Mouse (Mus musculus) lung, embryonic 16.5 days (tissue): ENCODE measurements around the gene Rpp25l. TPM values are rescaled to one million over a fixed set of nuclear protein-coding genes. Genes with fewer than 3 reads are reported as not detected.

ENCODE experiments used
- ATAC-seq: fragments of 200-750 bp; cut with Nextera tagmentation; 2 replicates; pipeline ENCODE4 v1.8.0; 2017; ENCODE audit warnings: low read depth, mild to moderate bottlenecking, moderate library complexity
- H3K27ac ChIP-seq: fragments of 300-500 bp; sonication (generic); 2 replicates; pipeline ENCODE4 v1.5.1; 2014; ENCODE audit warnings: mild to moderate bottlenecking, control low read depth, low read length
- H3K27me3 ChIP-seq: fragments of 300-500 bp; sonication (generic); 2 replicates; pipeline ENCODE4 v1.6.1; 2014; ENCODE audit warnings: low read depth, low read length, mixed read lengths; ENCODE audit not compliant: control insufficient read depth, insufficient read depth
- H3K36me3 ChIP-seq: fragments of 300-500 bp; sonication (generic); 2 replicates; pipeline ENCODE4 v1.6.1; 2014; ENCODE audit warnings: low read length; ENCODE audit not compliant: control insufficient read depth, insufficient read depth
- H3K4me1 ChIP-seq: fragments of 300-500 bp; sonication (generic); replicated peaks from 2 replicates; pipeline ENCODE4 v1.6.1; 2014; ENCODE audit warnings: low read length, mixed read lengths; ENCODE audit not compliant: control insufficient read depth, insufficient read depth
- H3K4me2 ChIP-seq: fragments of 300-500 bp; sonication (generic); 2 replicates; pipeline ENCODE4 v1.6.1; 2014; ENCODE audit warnings: low read depth, low read length, control low read depth
- H3K4me3 ChIP-seq: fragments of 300-500 bp; sonication (generic); 2 replicates; pipeline ENCODE4 v1.5.1; 2014; ENCODE audit warnings: mild to moderate bottlenecking, low read length, control low read depth
- H3K9ac ChIP-seq: fragments of 300-500 bp; sonication (generic); 2 replicates; pipeline ENCODE4 v1.6.1; 2014; ENCODE audit warnings: low read length, control low read depth
- H3K9me3 ChIP-seq: fragments of 300-500 bp; sonication (generic); 2 replicates; pipeline ENCODE4 v1.6.1; 2016; ENCODE audit warnings: low read length; ENCODE audit not compliant: control insufficient read depth
- WGBS: fragments of 180-500 bp; shearing (Covaris S2); extraction: QIAGEN DNeasy Blood & Tissue Kit; methylation state at CpG from one replicate; pipeline ENCODE4 v1.1.7; 2014; 5-methylcytosine and 5-hydroxymethylcytosine counted together
- polyA plus RNA-seq: library from polyadenylated mRNA; unstranded; fragments of >200 nt; fragmentation: Nextera tagmentation; extraction: Ambion mirVana; gene quantifications from 2 replicates; pipeline ENCODE4 v1.2.1, GENCODE M21; 2015

The Rpp25l gene
- polyA plus RNA-seq, 1 experiment from 2014 or later = 80.5 TPM

- no peak overlapping the region for H3K4me2 ChIP-seq
- peaks cover 16% of the 10 kb centered on the region for H3K4me1 ChIP-seq
- peaks cover 16% of the 10 kb centered on the region; the same call in 1 of the 2 replicates for H3K36me3 ChIP-seq
- no peaks in the 10 kb centered on the region for H3K27me3 ChIP-seq
- H3K4me3 ChIP-seq = no peak overlapping the region
- H3K27ac ChIP-seq = no peak overlapping the region
- ATAC-seq = no peak
- no peak overlapping the region for H3K9ac ChIP-seq
- no peaks in the 10 kb centered on the region for H3K9me3 ChIP-seq
- WGBS = 84% methylated on average over 5 of the region's 5 CpGs
Measured at GRCm38 (mm10) chr4:41715596-41715995, 2.3 kb upstream of the Rpp25l start.

GRCm38 (mm10) chr4:41715082-41715481, 1.7 kb upstream of the Rpp25l start:
- Histone ChIP-seq H3K9ac (no peak overlapping the region), H3K9me3 (no peaks in the 10 kb centered on the region), H3K4me3 (no peak overlapping the region), H3K4me2 (no peak overlapping the region), H3K27me3 (no peaks in the 10 kb centered on the region), H3K4me1 (peaks cover 16% of the 10 kb centered on the region), H3K27ac (no peak overlapping the region), H3K36me3 (peaks cover 16% of the 10 kb centered on the region; the same call in 1 of the 2 replicates)
- no peak for ATAC-seq
- WGBS = 73% methylated on average over 8 of the region's 8 CpGs

- Histone ChIP-seq H3K4me2 (peak overlapping the region; percentile 95), H3K9me3 (no peaks in the 10 kb centered on the region), H3K9ac (peak overlapping the region; percentile 84; the same call in 1 of the 2 replicates), H3K36me3 (peaks cover 16% of the 10 kb centered on the region; the same call in 1 of the 2 replicates), H3K27me3 (no peaks in the 10 kb centered on the region), H3K4me3 (peak overlapping the region; percentile 64; the same call in 1 of the 2 replicates), H3K27ac (no peak overlapping the region), H3K4me1 (peaks cover 16% of the 10 kb centered on the region)
- WGBS = 16% methylated on average over 8 of the region's 8 CpGs
- ATAC-seq = 0 out of 2 replicates have a peak, but pooled peaks have one; percentile 28
Measured at GRCm38 (mm10) chr4:41714276-41714675, 942 bp upstream of the Rpp25l start.

- 0 out of 2 replicates have a peak, but pooled peaks have one; percentile 2 for ATAC-seq
- H3K27ac ChIP-seq = peak overlapping the region; percentile 50
- no peaks in the 10 kb centered on the region for H3K27me3 ChIP-seq
- H3K36me3 ChIP-seq = peaks cover 9% of the 10 kb centered on the region; the same call in 1 of the 2 replicates
- peak overlapping the region; percentile 84 for H3K9ac ChIP-seq
- H3K4me1 ChIP-seq = peaks cover 19% of the 10 kb centered on the region
- peak overlapping the region; percentile 95 for H3K4me2 ChIP-seq
- no peaks in the 10 kb centered on the region for H3K9me3 ChIP-seq
- H3K4me3 ChIP-seq = peak overlapping the region; percentile 64
- 26% methylated on average over 31 of the region's 31 CpGs for WGBS
Measured at GRCm38 (mm10) chr4:41712421-41713196, 725 bp downstream of the Rpp25l start.

- Histone ChIP-seq H3K27ac (no peak overlapping the region), H3K36me3 (peaks cover 8% of the 10 kb centered on the region; the same call in 1 of the 2 replicates), H3K4me3 (peak overlapping the region; percentile 64), H3K9me3 (no peaks in the 10 kb centered on the region), H3K4me2 (peak overlapping the region; percentile 95), H3K9ac (peak overlapping the region; percentile 84), H3K27me3 (peaks cover 1% of the 10 kb centered on the region; the same call in 1 of the 2 replicates), H3K4me1 (peaks cover 21% of the 10 kb centered on the region)
- ATAC-seq = no peak
- WGBS = 67% methylated on average over 16 of the region's 16 CpGs
Measured at GRCm38 (mm10) chr4:41711705-41712375, 1.5 kb downstream of the Rpp25l start.

GRCm38 (mm10) chr4:41710229-41710628, 3.1 kb downstream of the Rpp25l start:
- no peak for ATAC-seq
- 55% methylated on average over 4 of the region's 4 CpGs for WGBS

GRCm38 (mm10) chr4:41708192-41708745, 5.1 kb downstream of the Rpp25l start:
- peak overlapping the region; percentile 33; the same call in 1 of the 2 replicates for H3K4me2 ChIP-seq

More at GRCm38 (mm10) chr4:41710229-41710628, 3.1 kb downstream of the Rpp25l start:
- H3K4me3 ChIP-seq = no peak overlapping the region
- no peaks in the 10 kb centered on the region for H3K9me3 ChIP-seq
- no peak overlapping the region for H3K4me2 ChIP-seq
- peaks cover 7% of the 10 kb centered on the region; the same call in 1 of the 2 replicates for H3K36me3 ChIP-seq
- peaks cover 3% of the 10 kb centered on the region; the same call in 1 of the 2 replicates for H3K27me3 ChIP-seq
- no peak overlapping the region for H3K27ac ChIP-seq
- no peak overlapping the region for H3K9ac ChIP-seq
- peaks cover 26% of the 10 kb centered on the region for H3K4me1 ChIP-seq

GRCm38 (mm10) chr4:41707011-41707535, 6.3 kb downstream of the Rpp25l start:
- Histone ChIP-seq H3K9ac (no peak overlapping the region), H3K4me3 (no peak overlapping the region), H3K4me1 (peaks cover 18% of the 10 kb centered on the region), H3K4me2 (0 out of 2 replicates have a peak overlapping the region, but pooled peaks have one; percentile 19), H3K9me3 (no peaks in the 10 kb centered on the region), H3K27ac (no peak overlapping the region), H3K36me3 (peaks cover 7% of the 10 kb centered on the region; the same call in 1 of the 2 replicates), H3K27me3 (peaks cover 3% of the 10 kb centered on the region; the same call in 1 of the 2 replicates)
- ATAC-seq = peak; percentile 60
- WGBS = under 1% methylated on average over 13 of the region's 13 CpGs

More at GRCm38 (mm10) chr4:41708192-41708745, 5.1 kb downstream of the Rpp25l start:
- Histone ChIP-seq H3K4me1 (peaks cover 24% of the 10 kb centered on the region), H3K4me3 (no peak overlapping the region), H3K9ac (0 out of 2 replicates have a peak overlapping the region, but pooled peaks have one; percentile 6), H3K36me3 (peaks cover 7% of the 10 kb centered on the region; the same call in 1 of the 2 replicates), H3K27me3 (peaks cover 3% of the 10 kb centered on the region; the same call in 1 of the 2 replicates), H3K9me3 (no peaks in the 10 kb centered on the region), H3K27ac (no peak overlapping the region)
- 18% methylated on average over 8 of the region's 8 CpGs for WGBS
- peak; percentile 29; the same call in 1 of the 2 replicates for ATAC-seq
